Mouse (Mus musculus) right cerebral cortex, postnatal 36 days (tissue): ENCODE results near the gene Kdm1b.

Source experiments
- DNase-seq, 2 experiments: peaks; one replicate each; pipeline ENCODE4 v3.0.0; 2022; ENCODE audit warnings: low spot score in 2 of 2, mixed read lengths in 1 of 2

Kdm1b gene

GRCm38 (mm10) chr13:47043030-47043680 lies at the start of gene Kdm1b:
Gene Kdm1b (plus strand): TSS chr13:47043499.
- DNase-seq = peak; percentile 95 to 96

GRCm38 (mm10) chr13:46997355-46997754 lies 45.9 kb upstream of the Kdm1b start:
- no peak for DNase-seq

GRCm38 (mm10) chr13:46999498-46999897 lies 43.8 kb upstream of the Kdm1b start:
- no peak for DNase-seq

- DNase-seq = no peak
These were observed 41.7 kb upstream of the Kdm1b start for GRCm38 (mm10) chr13:47001590-47001989.

- no peak for DNase-seq
These were observed 29.6 kb upstream of the Kdm1b start for GRCm38 (mm10) chr13:47013740-47014139.

GRCm38 (mm10) chr13:47014334-47015194 lies 28.7 kb upstream of the Kdm1b start, which contains the start of gene Nhlrc1:
Gene Nhlrc1 (minus strand): TSS chr13:47014850.
- peak; percentile 71 to 77 for DNase-seq

- DNase-seq = no peak
These were observed 28.2 kb upstream of the Kdm1b start for GRCm38 (mm10) chr13:47015195-47015501.

- DNase-seq = peak; percentile 23 to 51
These were observed 26.0 kb upstream of the Kdm1b start for GRCm38 (mm10) chr13:47017259-47017658.

- no peak for DNase-seq
These were observed 23.5 kb upstream of the Kdm1b start for GRCm38 (mm10) chr13:47019774-47020173.

- DNase-seq = no peak
These were observed 22.5 kb upstream of the Kdm1b start for GRCm38 (mm10) chr13:47020798-47021197.

- no peak for DNase-seq
These were observed 12.8 kb upstream of the Kdm1b start for GRCm38 (mm10) chr13:47030376-47031107.

- no peak for DNase-seq
These were observed 9.7 kb upstream of the Kdm1b start for GRCm38 (mm10) chr13:47033602-47034001.

- DNase-seq = no peak
These were observed 5.4 kb upstream of the Kdm1b start for GRCm38 (mm10) chr13:47037946-47038345.

GRCm38 (mm10) chr13:47040061-47040460 lies 3.2 kb upstream of the Kdm1b start:
- no peak for DNase-seq

- no peak for DNase-seq
These were observed 1.2 kb upstream of the Kdm1b start for GRCm38 (mm10) chr13:47042024-47042633.

GRCm38 (mm10) chr13:47043833-47044616 lies 726 bp downstream of the Kdm1b start:
- peak in 1 of 2 experiments; percentile 14 for DNase-seq

- no peak for DNase-seq
These were observed 1.3 kb downstream of the Kdm1b start, which contains the start of gene Tpmt for GRCm38 (mm10) chr13:47044617-47044947. Gene Tpmt (minus strand): TSS chr13:47044737.

- no peak for DNase-seq
These were observed 4.7 kb downstream of the Kdm1b start for GRCm38 (mm10) chr13:47047996-47048395.

GRCm38 (mm10) chr13:47050009-47050408 lies 6.7 kb downstream of the Kdm1b start:
- DNase-seq = no peak

- no peak for DNase-seq
These were observed 10.7 kb downstream of the Kdm1b start for GRCm38 (mm10) chr13:47053971-47054370.

GRCm38 (mm10) chr13:47056126-47056525 lies 12.8 kb downstream of the Kdm1b start:
- DNase-seq = peak; percentile 78 to 79
